Mouse (Mus musculus): ENCODE measurements around the gene Mrps15. TPM values are rescaled to one million over a fixed set of nuclear protein-coding genes. Genes with fewer than 3 reads are reported as not detected.

The Mrps15 gene
- 125 and 132 TPM in 2 replicates for polyA plus RNA-seq (2016; fragmentation: Nextera tagmentation; extraction: Ambion mirVana)

DNA sequence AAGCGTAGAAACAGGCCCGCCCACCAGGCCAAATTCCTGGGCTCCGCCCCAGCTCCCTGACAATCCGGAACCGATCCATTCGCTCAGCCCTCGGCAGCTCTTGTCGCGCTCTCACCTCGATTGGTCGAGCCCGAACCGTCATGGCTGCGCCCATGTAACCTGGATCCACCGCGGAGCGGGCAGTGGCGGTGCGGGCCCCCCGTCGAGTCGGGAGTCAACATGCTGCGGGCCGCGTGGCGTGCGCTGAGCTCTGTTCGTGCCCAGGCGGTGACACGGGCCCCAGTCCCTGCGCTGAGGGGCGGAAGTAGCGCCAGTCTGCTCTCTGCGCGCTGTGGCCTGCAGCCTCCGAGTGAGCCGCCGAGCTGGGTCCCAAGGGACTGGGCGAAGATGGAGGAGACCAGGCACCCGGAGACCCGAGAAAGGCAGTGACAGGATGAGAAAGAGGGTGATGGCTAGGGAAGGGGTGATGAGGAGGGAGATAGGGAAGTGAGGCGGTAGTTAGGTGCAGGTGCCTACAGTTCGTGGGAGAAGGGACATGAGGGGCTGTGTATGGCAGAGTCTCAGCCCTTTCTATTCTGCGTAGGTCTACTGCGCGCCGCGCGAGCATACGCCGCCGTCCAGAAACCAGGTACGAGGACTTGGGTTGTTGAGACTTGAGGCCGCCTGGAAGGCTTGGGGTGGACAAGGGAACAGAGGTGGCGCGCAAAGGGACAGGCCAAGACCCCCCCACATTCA lies at the start of gene Mrps15:
Gene Mrps15, plus strand, starts transcription at position 75 of the 735 bp plus-strand sequence.
- H3K27me3 ChIP-seq: no peaks in the 10 kb centered on the region
- peak; percentile 95 for ATAC-seq (ENCODE audit: low FRiP score)
- peak within 1 kb of the TSS; percentile 95 for H3K4me2 ChIP-seq
- H3K4me1 ChIP-seq: peaks cover 15% of the 10 kb centered on the region
- H3K36me3 ChIP-seq (replicated peaks): peaks cover 26% of the 10 kb centered on the region
- under 1% methylated on average over 56 of the region's 56 CpGs for WGBS
- H3K27ac ChIP-seq: peak within 1 kb of the TSS; percentile 74
- peak within 1 kb of the TSS; percentile 89 for H3K9ac ChIP-seq
- H3K9me3 ChIP-seq: no peaks in the 10 kb centered on the region
- peak within 1 kb of the TSS; percentile 83 for H3K4me3 ChIP-seq (replicated peaks)

DNA sequence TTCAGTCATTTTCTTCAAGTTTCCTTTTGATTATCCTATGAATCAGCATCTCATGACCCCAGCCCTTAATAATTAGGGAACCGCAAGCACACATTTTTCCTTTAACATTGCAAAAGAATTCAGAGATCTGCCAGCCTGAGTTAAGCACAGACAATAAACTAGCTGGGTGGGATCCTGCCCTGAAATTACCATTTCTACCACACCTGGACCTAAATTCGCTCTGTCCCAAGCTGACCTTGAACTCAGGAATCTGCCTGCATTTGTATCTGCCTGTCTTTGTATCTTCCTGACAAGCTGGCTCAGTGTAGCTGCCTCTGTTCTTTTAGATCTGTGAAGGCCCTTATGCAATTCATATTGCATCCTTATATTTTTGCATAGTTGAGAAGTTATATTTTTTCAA lies 48.9 kb upstream of the Mrps15 start:
- WGBS: 91% methylated on average over 2 of the region's 2 CpGs
- ATAC-seq (ENCODE audit: low FRiP score): no peak
- no peak overlapping the region for H3K4me3 ChIP-seq (replicated peaks)

DNA sequence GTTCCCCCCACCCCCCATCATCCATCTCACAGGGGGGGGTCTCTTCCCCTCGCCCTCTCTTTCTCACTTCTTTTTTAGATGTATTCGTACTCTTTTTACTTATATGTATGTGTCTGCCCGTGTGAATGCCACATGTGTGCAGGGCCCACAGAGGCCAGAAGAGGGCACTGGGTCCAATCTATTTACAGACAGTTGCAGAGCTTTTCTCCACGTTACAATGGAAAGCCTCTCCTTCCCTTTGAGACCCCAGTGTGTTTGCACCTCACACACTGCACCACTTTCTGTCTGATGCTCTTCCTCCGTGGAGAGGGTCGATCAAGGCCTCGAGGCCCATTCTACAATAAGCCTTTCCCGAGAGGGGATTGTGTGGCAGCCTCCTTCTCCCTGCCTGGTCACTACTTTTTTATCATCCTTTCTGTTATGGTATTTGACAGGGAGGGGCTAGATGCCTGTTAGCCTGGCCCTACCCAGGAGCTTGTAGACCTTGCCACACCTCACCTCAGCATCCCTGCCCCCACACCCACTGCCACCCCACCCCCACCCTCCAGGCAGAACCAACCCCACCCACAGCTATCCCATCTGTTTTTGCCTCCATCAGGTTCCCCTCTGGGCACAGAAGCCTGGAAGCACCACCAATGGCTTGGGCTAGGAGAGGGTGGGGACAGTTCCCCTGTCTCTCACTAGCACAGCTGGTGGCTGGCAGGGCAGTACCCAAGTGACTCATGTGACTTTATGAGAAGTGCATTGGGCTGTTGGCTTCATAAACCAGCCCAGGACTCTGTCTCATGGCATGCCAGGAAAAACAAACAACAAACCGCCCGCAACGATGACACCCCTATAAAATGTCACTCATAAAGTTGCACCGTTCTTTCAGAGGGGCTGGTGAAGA lies 45.2 kb upstream of the Mrps15 start:
- ATAC-seq (ENCODE audit: low FRiP score): no peak
- WGBS: 83% methylated on average over 12 of the region's 12 CpGs

More for the DNA sequence above, 48.9 kb upstream of the Mrps15 start:
- no peaks in the 10 kb centered on the region for H3K36me3 ChIP-seq (replicated peaks)
- H3K27me3 ChIP-seq: peaks cover 4% of the 10 kb centered on the region; the same call in 1 of the 2 replicates
- H3K4me2 ChIP-seq: no peak overlapping the region
- peaks cover 20% of the 10 kb centered on the region for H3K9me3 ChIP-seq
- no peak overlapping the region for H3K27ac ChIP-seq
- H3K9ac ChIP-seq: no peak overlapping the region
- H3K4me1 ChIP-seq: no peaks in the 10 kb centered on the region

DNA sequence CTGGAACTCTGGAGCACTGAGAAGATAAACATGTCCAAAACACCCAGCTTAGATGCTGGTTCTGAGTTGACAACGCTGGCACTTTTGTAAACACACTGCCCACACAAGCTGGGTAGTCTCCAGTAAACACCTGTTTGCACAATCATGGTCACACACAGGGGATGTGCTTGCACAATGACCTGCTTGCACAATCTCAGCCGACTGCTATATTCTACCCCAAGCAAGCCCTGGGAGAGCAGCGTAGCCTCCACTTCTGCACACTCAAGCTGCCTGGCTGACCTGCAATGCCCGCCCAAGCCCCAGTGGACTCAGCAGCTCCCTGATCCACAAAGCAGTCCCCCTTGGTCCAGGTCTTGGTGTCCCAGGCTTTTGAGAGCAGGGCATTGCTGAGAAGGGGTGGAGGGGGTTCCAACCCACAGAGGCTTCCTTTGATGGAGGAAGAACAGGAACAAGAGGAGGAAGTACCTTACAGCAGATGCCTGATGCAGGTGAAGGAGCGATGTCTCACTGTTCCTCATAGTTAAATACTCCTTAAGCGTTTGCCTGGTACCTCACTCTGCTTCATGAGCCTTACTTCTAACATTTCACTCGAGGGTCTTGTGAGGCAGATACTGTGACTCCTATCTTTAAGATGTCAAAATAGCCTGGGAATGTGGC lies 28.9 kb upstream of the Mrps15 start:
- ATAC-seq (ENCODE audit: low FRiP score): no peak
- WGBS: 86% methylated on average over 7 of the region's 7 CpGs

More for the DNA sequence above, 45.2 kb upstream of the Mrps15 start:
- Histone ChIP-seq H3K4me1 (no peaks in the 10 kb centered on the region), H3K4me3 (replicated peaks) (no peak overlapping the region), H3K4me2 (no peak overlapping the region), H3K27me3 (no peaks in the 10 kb centered on the region), H3K27ac (no peak overlapping the region), H3K9me3 (peaks cover 20% of the 10 kb centered on the region), H3K9ac (no peak overlapping the region), H3K36me3 (replicated peaks) (no peaks in the 10 kb centered on the region)

DNA sequence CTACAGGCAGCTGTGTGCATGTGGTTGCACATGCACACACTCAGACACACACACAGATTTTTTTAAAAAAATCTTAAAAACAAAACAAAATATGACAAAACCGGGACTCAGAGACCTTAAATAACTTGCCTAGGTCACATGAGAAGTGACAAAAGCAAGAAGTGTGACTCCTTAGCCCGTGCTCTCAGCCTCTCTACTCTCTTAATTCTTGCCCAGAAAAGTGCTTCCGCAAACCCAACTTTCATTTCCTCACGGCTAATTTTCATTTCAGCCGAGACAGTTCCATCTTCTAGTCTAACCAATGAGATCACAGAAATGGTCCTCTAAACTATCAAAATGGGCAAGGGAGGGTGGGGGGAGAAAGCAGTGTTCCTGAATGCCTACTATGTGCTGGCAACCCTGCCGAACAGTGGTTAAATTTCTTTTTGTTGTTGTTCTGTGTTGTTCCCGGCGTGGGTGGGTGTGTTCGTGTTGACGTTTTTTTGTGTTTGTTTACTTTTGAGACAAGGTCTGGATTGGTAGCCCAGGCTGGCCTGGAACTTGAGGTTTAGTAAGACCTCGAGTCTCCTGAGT lies 27.7 kb upstream of the Mrps15 start:
- no peaks in the 10 kb centered on the region for H3K9me3 ChIP-seq
- no peak overlapping the region for H3K4me2 ChIP-seq
- H3K4me3 ChIP-seq (replicated peaks): no peak overlapping the region
- no peak overlapping the region for H3K9ac ChIP-seq
- no peak for ATAC-seq (ENCODE audit: low FRiP score)
- no peaks in the 10 kb centered on the region for H3K36me3 ChIP-seq (replicated peaks)
- H3K4me1 ChIP-seq: no peaks in the 10 kb centered on the region
- no peaks in the 10 kb centered on the region for H3K27me3 ChIP-seq
- WGBS: 84% methylated on average over 11 of the region's 11 CpGs
- no peak overlapping the region for H3K27ac ChIP-seq

More for the DNA sequence above, 28.9 kb upstream of the Mrps15 start:
- no peak overlapping the region for H3K27ac ChIP-seq
- H3K4me1 ChIP-seq: no peaks in the 10 kb centered on the region
- no peak overlapping the region for H3K4me3 ChIP-seq (replicated peaks)
- no peak overlapping the region for H3K9ac ChIP-seq
- H3K9me3 ChIP-seq: no peaks in the 10 kb centered on the region
- H3K27me3 ChIP-seq: no peaks in the 10 kb centered on the region
- H3K4me2 ChIP-seq: no peak overlapping the region
- no peaks in the 10 kb centered on the region for H3K36me3 ChIP-seq (replicated peaks)

DNA sequence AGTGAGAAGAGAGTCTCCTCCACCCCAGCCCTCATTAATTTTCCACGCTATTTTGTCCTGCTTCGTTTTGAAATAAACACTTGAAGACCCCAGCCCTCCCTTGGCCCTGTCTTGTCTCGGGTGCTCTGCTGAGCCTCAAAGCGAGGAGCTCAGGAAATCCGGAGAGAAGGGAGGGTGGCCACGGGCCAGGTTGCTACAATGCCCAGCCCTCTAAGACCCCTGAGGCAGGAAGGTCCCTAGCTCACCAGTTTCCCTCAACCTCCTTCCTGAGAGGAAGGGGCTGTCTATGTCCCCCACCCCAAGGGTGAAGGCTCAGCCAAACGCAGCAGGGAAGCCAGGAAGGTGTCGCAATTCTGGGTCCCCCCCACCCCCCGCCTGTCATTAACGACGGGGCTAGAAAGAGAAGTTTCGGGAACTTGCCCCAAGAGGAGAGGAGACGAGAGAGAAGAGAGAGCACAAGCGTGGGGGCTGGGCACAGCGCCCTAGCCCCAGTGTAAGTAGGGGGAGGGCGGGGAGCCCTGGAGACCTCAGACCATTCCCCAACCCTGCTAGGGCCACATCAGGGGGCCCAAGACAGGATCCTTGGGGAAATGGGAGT lies 22.3 kb upstream of the Mrps15 start, which contains the start of gene Csf3r:
Gene Csf3r, plus strand, starts transcription at position 248 of the 598 bp plus-strand sequence.
- ATAC-seq (ENCODE audit: low FRiP score): no peak
- WGBS: 68% methylated on average over 16 of the region's 16 CpGs
- Histone ChIP-seq H3K9ac (no peak within 1 kb of the TSS), H3K27ac (no peak within 1 kb of the TSS), H3K4me2 (no peak within 1 kb of the TSS), H3K27me3 (no peaks in the 10 kb centered on the region), H3K36me3 (replicated peaks) (no peaks in the 10 kb centered on the region), H3K4me1 (no peaks in the 10 kb centered on the region), H3K4me3 (replicated peaks) (no peak within 1 kb of the TSS), H3K9me3 (no peaks in the 10 kb centered on the region)

DNA sequence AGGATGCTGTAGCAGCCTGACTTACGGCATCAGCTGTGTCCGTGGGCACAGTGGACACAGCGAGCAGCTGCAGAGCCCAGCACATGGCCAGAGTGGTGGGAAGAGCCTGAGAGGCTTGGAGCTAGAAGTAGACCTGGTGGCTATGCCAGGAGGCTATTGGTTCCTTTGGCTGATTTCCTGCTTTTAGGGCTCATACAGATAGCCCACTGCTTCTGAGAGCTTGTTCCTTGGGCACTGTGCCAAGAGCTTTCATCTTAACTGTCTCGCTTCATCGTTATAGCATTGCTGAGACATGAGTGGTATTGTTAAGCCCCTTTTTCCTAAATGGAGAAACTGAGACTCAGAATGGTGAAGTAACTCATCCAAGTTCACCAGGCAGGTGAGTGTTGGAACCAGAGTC lies 20.9 kb upstream of the Mrps15 start:
- H3K4me3 ChIP-seq (replicated peaks): no peak overlapping the region
- no peak for ATAC-seq (ENCODE audit: low FRiP score)
- H3K9ac ChIP-seq: no peak overlapping the region
- H3K4me2 ChIP-seq: no peak overlapping the region
- no peak overlapping the region for H3K27ac ChIP-seq
- no peaks in the 10 kb centered on the region for H3K4me1 ChIP-seq
- H3K27me3 ChIP-seq: no peaks in the 10 kb centered on the region
- H3K36me3 ChIP-seq (replicated peaks): no peaks in the 10 kb centered on the region
- WGBS: 81% methylated on average over 5 of the region's 5 CpGs
- no peaks in the 10 kb centered on the region for H3K9me3 ChIP-seq

DNA sequence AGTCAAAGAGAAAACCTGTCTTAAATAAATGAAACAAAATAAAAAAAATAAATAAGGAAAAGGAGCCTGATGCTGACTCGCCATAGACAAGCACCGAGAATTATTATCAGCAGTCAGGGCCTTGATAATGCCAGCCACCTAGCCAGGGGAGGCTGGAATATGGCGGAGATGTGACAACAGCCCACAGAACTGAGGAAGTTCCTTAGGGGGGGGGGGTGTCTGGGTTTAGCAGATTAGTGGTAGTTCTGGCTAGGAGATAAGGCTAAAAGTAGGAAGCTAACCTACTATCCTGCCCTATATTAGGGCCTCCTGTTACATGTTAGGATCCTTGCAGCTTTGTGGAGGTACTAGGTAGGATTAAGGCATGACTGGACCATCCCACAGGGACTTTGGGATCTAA lies 18.7 kb upstream of the Mrps15 start:
- ATAC-seq (ENCODE audit: low FRiP score): no peak
- no peak overlapping the region for H3K4me3 ChIP-seq (replicated peaks)
- H3K9ac ChIP-seq: no peak overlapping the region
- H3K9me3 ChIP-seq: no peaks in the 10 kb centered on the region
- H3K4me2 ChIP-seq: no peak overlapping the region
- H3K4me1 ChIP-seq: no peaks in the 10 kb centered on the region
- H3K27ac ChIP-seq: no peak overlapping the region
- no peaks in the 10 kb centered on the region for H3K36me3 ChIP-seq (replicated peaks)
- H3K27me3 ChIP-seq: no peaks in the 10 kb centered on the region
- WGBS: 82% methylated on average over 3 of the region's 3 CpGs

DNA sequence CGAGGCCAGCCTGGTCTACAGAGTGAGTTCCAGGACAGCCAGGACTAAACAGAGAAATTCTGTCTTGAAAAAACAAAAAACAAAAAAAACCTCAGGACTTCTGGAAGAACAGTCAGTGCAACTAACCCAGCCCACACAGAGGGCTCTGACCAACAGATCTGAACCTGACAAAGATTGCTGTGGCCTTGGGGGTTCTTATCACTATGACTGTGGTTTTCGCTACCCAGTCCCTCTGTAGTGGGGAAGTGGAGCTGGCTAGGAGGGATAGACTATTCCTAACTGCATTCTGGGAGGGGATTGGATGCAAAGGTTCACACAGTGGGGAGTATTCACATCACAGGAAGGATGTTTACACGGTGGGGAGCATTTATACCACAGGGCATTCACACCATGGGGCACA lies 17.7 kb upstream of the Mrps15 start:
- Histone ChIP-seq H3K9ac (no peak overlapping the region), H3K27me3 (no peaks in the 10 kb centered on the region), H3K4me2 (no peak overlapping the region), H3K4me3 (replicated peaks) (no peak overlapping the region), H3K36me3 (replicated peaks) (no peaks in the 10 kb centered on the region), H3K4me1 (no peaks in the 10 kb centered on the region), H3K9me3 (no peaks in the 10 kb centered on the region), H3K27ac (no peak overlapping the region)
- WGBS: 83% methylated on average over 3 of the region's 3 CpGs
- ATAC-seq (ENCODE audit: low FRiP score): no peak

DNA sequence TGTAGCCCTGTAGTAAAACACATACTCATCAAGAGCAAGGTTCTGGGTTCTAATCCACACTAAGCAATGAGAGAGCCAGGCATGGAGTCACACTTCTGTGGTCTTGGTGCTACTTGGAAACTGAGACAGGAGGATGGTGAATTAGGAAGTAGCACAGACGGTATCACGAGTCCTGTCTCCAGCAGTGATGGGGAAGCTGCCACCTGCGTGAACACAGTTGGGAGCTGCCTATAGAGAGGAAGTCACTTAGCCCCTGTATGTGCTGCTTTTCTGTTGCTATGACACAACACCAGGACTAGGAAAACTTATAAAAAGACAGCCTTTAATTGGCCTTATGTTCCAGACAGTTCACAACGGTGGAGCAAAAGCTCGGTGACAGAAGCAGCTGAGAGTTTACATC lies 16.0 kb upstream of the Mrps15 start:
- Histone ChIP-seq H3K4me2 (no peak overlapping the region), H3K9ac (no peak overlapping the region), H3K4me1 (no peaks in the 10 kb centered on the region), H3K27ac (no peak overlapping the region), H3K27me3 (no peaks in the 10 kb centered on the region), H3K36me3 (replicated peaks) (no peaks in the 10 kb centered on the region), H3K9me3 (no peaks in the 10 kb centered on the region), H3K4me3 (replicated peaks) (no peak overlapping the region)
- 81% methylated on average over 5 of the region's 5 CpGs for WGBS
- ATAC-seq (ENCODE audit: low FRiP score): no peak

DNA sequence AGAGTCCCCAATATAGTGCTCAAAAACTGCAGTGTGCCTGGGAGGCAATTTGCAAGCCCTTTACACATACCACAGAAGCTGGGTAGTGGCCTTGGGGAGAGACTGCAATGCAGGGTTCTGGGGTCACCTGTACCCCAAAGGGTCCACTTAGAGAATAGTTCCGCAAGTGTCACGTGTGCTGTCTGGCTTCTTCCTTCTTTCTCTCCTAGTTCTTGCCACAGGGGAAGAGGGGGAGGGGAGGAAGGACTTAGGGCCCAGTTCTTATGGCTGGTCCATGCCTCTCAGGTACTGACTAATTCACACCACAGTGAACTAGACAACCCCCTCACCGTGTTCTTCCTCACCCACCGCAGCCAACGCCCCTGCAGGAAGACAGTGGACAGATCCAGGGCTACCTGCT lies 11.3 kb upstream of the Mrps15 start:
- Histone ChIP-seq H3K4me3 (replicated peaks) (no peak overlapping the region), H3K4me1 (no peaks in the 10 kb centered on the region), H3K36me3 (replicated peaks) (no peaks in the 10 kb centered on the region), H3K4me2 (no peak overlapping the region), H3K27me3 (no peaks in the 10 kb centered on the region), H3K27ac (no peak overlapping the region), H3K9me3 (no peaks in the 10 kb centered on the region), H3K9ac (no peak overlapping the region)
- WGBS: 87% methylated on average over 5 of the region's 5 CpGs
- ATAC-seq (ENCODE audit: low FRiP score): no peak
